Mouse (Mus musculus) gonadal fat pad, adult 2 months (tissue): ENCODE results near the gene Sema4f. TPM values are rescaled to one million over a fixed set of nuclear protein-coding genes. Genes with fewer than 3 reads are reported as not detected.
A peak's percentile ranks its signal among the peaks of the same experiment; 100 is the strongest.

Source experiments
- DNase-seq: peaks from one replicate; pipeline ENCODE4 v3.0.0-alpha.2; 2012; ENCODE audit warnings: low read depth
- polyA plus RNA-seq: library from polyadenylated mRNA; depleted of rRNA; stranded (reverse); fragments of >200 nt; gene quantifications from 2 replicates; pipeline ENCODE4 v1.2.3, GENCODE M21; 2012; rRNA removed

Sema4f gene
- polyA plus RNA-seq, 1 experiment, result 0.62 TPM

DNA sequence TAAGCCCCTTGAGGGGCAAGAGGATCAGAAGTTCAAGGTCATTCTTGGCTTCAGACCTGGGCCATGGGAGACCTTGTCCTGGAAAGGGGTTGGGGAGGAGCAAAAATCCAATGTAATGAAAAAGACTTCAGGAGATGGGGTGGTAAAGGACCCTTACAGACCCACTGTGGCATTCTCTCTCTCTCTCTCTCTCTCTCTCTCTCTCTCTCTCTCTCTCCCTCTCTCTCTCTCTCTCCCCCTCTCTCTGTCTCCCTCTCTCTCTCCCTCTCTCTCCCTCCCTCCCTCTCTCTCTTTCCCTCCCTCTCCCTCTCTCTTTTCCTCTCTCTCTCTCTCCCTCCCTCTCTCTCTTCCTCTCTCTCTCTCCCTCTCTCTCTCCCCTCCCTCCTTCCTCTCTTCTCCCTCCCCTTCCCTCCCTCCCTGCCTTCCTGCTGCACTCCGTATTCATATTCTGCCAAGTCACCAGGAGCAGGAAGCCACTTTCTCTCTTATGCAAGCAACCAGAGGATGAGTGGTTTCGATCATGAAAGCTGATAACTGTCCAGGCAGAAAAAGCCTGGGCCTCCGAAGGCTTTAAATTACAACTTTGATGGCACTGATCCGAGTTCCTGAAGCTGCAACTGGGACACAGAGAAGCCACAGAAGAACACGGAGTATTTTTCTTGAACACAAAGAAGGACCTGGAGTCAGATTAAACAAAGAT is 67.8 kb downstream of the Sema4f start:
- peak; percentile 95 for DNase-seq

GRCm38 (mm10) chr6:82868476-82868875 is 71.1 kb downstream of the Sema4f start:
- DNase-seq, result no peak

- no peak for DNase-seq
Observed at GRCm38 (mm10) chr6:82863380-82863874, 76.1 kb downstream of the Sema4f start.

- DNase-seq, result no peak
Observed at GRCm38 (mm10) chr6:82862475-82862874, 77.1 kb downstream of the Sema4f start.

DNA sequence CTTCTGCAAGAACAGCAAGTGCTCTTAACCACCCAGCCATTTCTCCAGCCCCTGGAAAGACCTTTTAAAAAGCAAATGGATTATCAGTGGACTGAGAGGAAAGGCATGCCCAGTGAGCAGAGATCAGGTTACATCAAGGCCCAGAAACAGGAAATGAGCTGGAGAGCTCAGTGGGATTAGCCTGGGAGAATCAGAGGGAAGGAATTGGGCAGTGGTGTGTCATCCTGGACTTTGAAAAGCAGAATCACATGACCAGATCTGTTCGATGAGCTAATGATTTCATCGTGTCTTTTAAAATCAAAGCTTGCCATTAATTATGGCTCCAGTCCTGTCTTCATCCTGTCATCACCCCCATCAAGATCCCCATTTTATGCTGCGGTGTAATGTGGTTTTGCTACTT is 77.5 kb downstream of the Sema4f start:
- DNase-seq, result no peak

Other genes with a start within 250 kb of the Sema4f start
- 19.0 and 23.0 TPM in 2 replicates for gene Pole4, start 234.4 kb downstream of the Sema4f start, polyA plus RNA-seq
- 31.5 and 60.1 TPM in 2 replicates for gene Hk2, start 165.3 kb downstream of the Sema4f start, polyA plus RNA-seq
- gene M1ap, start 7.1 kb upstream of the Sema4f start, polyA plus RNA-seq, result 3.7 and 4.2 TPM in 2 replicates
- gene Dok1, start 93.7 kb upstream of the Sema4f start, polyA plus RNA-seq, result 26.9 and 28.3 TPM in 2 replicates
- 9.8 and 12.1 TPM in 2 replicates for gene Loxl3, start 94.4 kb upstream of the Sema4f start, polyA plus RNA-seq
- gene Aup1, start 114.8 kb upstream of the Sema4f start, polyA plus RNA-seq, result 269 and 309 TPM in 2 replicates
- 38.5 and 44.7 TPM in 2 replicates for gene Htra2, start 115.5 kb upstream of the Sema4f start, polyA plus RNA-seq
- gene Dqx1, start 118.1 kb upstream of the Sema4f start, polyA plus RNA-seq, result 1.3 and 1.4 TPM in 2 replicates
- gene Tlx2, start 130.5 kb upstream of the Sema4f start, polyA plus RNA-seq, result not detected in 2 replicates
- 15.8 and 23.1 TPM in 2 replicates for gene Pcgf1, start 138.1 kb upstream of the Sema4f start, polyA plus RNA-seq
- 1.9 and 2.5 TPM in 2 replicates for gene Lbx2, start 146.6 kb upstream of the Sema4f start, polyA plus RNA-seq
- gene Ccdc142, start 161.8 kb upstream of the Sema4f start, polyA plus RNA-seq, result 5.8 and 6.5 TPM in 2 replicates
- gene Gm42688, start 161.8 kb upstream of the Sema4f start, polyA plus RNA-seq, result 4.0 and 4.4 TPM in 2 replicates
- gene Mrpl53, start 169.3 kb upstream of the Sema4f start, polyA plus RNA-seq, result 71.5 and 89.4 TPM in 2 replicates
- 55.3 and 56.3 TPM in 2 replicates for gene Mogs, start 175.7 kb upstream of the Sema4f start, polyA plus RNA-seq
- gene Wbp1, start 181.8 kb upstream of the Sema4f start, polyA plus RNA-seq, result 187 and 193 TPM in 2 replicates
- 17.1 and 30.1 TPM in 2 replicates for gene Ino80b, start 185.7 kb upstream of the Sema4f start, polyA plus RNA-seq
- 30.2 and 41.3 TPM in 2 replicates for gene Rtkn, start 195.7 kb upstream of the Sema4f start, polyA plus RNA-seq
- 2.9 and 3.6 TPM in 2 replicates for gene Wdr54, start 216.6 kb upstream of the Sema4f start, polyA plus RNA-seq
- 2.7 and 4.4 TPM in 2 replicates for gene 1700003E16Rik, start 216.6 kb upstream of the Sema4f start, polyA plus RNA-seq
- 101 and 114 TPM in 2 replicates for gene Dctn1, start 226.2 kb upstream of the Sema4f start, polyA plus RNA-seq